Mouse (Mus musculus): Measurements from ENCODE around the gene Cldn5.

DNA sequence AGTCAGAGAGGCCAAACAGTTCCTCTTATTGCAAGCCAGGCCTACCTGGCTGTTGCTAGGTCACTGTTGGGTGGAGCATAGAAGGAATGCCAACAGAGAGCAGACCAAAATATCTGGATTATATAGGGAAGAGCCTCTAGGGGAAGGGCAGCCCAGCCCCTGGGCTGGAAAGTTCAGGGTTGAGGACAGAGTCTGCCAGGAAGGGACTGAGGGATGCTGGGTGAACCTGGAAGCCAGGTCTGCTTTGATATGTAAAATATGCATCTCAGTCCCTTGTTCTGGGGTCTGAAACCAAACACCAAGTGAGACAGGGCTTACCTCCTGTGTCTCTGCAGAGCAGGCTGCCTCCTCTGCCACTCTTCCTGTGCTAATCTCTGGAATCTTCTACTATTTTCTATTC lies 38.3 kb upstream of the Cldn5 start:
- no peak for TF ChIP-seq GATA1 (IDR thresholded peaks at IDR 0.05; ENCODE audit: borderline replicate concordance, low read length)
- TF ChIP-seq FLI1 (IDR thresholded peaks at IDR 0.05; ENCODE audit: low read length): no peak
